Mouse (Mus musculus) spleen, postnatal 10 days (tissue): Measurements from ENCODE around the gene Fgf15.

Source experiments
- DNase-seq, 2 experiments: peaks; one replicate each; pipeline ENCODE4 v3.0.0; 2021 to 2022; ENCODE audit warnings: low spot score in 2 of 2

Gene Fgf15

DNA sequence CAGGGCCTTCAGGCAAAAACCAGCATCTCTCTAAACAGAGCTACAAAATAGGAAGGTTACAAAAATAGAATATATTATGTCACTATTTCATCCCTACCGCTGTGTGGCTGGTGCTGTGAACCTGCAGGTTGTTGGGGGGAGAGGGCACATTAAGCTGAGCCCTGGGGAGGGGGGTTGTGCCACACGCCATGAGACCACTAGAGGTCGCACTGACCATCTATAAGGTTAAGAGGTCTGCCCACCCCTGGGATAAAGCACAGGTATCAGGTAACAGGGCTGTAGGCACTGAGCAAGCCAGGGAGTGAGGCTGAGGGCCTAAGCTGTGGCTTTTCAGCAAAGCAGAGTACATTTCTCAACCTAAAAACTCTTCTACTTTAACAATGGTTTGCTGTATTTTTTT lies 35.4 kb downstream of the Fgf15 start:
- DNase-seq: peak in 1 of 2 experiments; percentile 52

GRCm38 (mm10) chr7:144932389-144932937 lies 36.1 kb downstream of the Fgf15 start:
- no peak for DNase-seq

DNA sequence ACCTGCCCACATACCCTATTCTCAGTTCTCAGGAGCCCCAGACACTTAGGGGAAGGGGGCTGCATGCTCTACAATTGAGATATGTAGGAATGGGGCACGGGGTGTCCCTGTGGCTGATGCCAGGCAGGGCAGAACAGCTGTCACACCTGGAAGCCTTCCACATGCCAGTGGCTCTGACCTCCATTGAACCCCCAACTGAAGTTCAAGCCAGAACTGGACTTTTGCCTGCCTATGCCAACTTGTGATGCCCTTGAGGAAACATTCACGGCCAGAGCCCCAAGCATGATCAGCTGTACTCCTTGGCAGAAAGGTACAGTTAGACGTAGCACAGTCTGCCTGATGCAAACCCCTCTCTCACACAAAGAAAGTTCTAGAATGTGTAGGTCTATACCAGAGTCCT lies 37.0 kb downstream of the Fgf15 start:
- DNase-seq: no peak

DNA sequence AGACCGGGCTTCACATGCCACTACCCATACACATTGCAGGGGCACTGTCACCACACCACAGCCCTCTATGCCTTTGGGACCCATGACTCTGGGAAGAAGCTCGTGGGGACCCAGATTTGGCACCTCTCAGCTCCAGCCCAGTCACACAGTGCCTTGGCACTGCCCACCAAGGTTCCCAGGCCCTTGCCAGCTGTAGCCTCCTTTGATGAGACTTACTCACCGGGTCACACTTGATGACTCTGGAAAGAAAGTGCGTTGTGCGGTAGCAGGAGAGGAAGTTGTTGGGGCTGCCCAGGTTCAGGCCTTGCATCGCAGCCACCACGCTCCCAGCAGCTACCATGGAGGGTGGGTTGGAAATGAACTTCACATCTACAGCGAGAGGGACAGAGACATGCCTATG lies 37.5 kb downstream of the Fgf15 start:
- DNase-seq: no peak

- no peak for DNase-seq
Observed at GRCm38 (mm10) chr7:144934901-144935300, 38.6 kb downstream of the Fgf15 start.

- DNase-seq: no peak
Observed at GRCm38 (mm10) chr7:144935563-144935962, 39.2 kb downstream of the Fgf15 start.

- DNase-seq: no peak
Observed at GRCm38 (mm10) chr7:144936311-144936880, 40.1 kb downstream of the Fgf15 start.

DNA sequence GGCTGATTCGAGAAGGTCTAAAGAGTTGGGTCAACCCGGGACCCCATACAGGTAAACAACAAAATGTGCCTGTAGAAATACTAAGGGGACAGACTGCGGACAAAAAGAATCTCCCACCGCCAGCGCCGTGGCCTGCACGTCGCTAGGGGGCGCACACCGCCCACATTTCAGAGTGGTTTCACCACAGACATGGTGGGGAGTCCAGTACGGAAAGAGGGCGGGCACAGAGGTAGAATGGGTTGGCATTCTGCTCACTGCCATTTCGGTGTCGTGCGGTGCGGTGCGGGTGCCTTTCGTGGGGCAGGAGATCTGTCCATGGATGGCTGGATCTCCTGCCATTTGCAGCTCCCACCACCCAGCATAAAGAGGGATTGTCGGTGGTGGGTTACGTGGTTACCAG lies 41.2 kb downstream of the Fgf15 start:
- DNase-seq: peak; percentile 69 to 88

DNA sequence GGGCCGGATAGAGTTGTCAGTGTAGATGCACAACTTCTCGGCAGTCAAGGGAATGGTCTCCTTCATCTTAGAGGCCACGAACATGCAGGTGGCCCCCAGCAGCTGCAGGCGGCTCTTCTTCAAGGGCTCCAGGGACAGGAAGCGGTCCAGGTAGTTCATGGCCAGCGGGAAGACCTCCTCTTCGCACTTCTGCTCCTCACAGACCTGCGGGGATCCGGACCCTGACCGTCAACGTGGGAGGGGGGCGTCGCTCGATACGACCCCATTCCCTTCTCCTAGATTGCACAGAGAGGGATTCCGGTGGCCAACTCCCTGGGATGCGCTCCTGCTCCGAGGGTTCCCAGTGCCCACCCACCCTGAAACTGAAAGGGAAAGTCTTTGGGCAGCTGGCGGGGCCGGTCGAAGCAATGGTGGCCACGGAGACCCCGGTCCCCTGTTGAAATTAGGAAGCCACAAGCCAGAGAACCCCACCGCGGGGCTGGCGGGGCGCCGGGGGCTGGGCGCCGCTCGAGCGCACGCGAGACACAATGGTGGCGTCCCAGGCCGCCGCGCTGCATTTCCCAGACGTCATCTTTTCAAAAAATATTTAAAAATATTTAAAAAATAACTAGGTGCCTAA lies 41.7 kb downstream of the Fgf15 start:
- no peak for DNase-seq

DNA sequence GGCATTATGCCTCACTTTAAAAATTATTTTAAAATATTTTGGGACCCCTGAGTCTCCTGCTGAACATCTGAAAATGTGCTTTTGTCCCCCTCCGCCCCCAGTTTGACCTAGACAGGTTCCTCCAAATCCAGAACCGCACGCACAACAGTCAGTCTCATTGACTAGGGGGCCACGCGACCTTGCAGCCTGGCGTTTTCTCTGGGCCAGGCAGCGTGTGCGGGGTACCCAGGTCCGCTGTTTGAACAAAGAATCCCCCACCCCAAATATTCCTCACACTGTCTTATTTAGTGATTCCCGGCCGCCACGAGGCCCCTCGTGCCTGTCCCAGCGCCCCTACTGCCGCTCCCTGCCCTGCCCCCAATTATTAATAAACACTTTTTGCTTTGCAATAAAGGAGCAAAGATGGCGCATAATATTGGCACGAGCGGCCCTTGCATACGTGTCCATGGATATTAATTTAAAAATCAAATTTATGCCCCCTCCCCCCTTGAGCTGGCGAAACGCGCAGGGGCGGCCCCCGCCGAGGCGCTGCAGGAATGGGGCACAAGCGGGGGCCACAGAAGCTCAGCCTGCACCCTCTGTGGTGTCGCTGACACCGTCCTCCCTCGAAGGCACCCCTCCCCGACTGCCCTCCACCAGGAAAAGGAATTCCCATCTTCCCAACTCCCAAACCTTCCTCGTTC lies 42.5 kb downstream of the Fgf15 start:
- no peak for DNase-seq

DNA sequence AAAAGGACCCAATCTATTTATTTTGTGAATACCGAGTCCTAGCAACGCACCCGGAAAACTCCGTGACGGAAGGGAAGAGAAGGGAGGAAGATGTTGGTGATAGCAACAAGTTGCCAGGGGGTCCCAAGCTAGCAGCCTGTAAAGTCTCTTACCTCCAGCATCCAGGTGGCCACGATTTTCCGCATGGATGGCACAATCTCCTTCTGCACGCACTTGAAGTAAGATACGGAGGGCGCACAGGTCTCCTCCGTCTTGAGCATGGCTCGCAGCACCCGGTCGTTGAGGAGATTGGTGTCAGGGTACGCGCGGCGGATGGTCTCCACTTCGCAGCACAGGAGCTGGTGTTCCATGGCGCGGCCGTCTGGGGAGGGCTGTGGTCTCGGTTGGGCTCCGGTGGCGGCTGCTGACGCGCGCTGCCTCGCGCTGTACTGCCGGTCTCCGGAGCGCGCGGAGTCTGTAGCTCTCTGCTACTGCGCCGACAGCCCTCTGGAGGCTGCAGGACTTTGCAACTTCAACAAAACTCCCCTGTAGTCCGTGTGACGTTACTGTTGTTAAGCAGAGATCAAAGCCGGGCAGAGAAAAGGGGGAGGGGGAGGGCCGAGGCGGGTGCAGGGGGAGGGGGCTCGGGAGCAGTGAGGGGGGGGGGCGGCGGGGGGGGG lies 43.1 kb downstream of the Fgf15 start, which contains the start of gene Ccnd1:
TSS of gene Ccnd1 (minus strand) at position 582 of the 659 bp plus-strand sequence.
- peak in 1 of 2 experiments; percentile 58 for DNase-seq

GRCm38 (mm10) chr7:144940003-144940571 lies 43.8 kb downstream of the Fgf15 start:
- no peak for DNase-seq

- no peak for DNase-seq
Observed at GRCm38 (mm10) chr7:144940585-144940984, 44.3 kb downstream of the Fgf15 start.

DNA sequence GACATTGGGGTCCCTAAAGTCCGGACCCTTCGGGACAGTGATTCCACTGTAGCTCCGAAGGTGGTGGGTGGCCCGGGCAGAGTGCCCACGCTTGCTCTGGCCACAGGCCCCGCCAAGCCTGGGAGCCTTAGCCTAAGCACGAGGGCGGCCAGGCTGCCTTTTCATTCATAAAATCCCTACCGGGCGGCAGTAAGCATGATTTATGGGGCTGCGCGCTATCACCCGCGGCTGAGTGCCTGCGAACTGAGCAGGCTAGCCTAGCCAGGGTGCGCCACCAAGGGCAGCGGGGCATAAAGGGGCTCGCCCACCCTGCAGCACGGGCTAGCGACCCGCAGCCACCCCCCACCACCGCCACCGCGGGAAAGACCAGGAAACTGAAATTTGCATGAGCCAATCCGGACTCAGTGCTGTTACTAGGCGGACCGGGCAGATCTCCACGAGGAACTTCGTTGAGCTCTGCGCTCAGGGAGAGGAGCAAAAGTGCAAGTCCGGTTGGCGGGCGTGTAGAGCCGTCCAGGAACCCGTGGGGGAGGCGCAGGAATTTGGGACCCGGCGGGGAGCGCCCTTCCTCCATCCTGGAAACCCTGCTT lies 45.0 kb downstream of the Fgf15 start:
- DNase-seq: peak in 1 of 2 experiments; percentile 64

DNA sequence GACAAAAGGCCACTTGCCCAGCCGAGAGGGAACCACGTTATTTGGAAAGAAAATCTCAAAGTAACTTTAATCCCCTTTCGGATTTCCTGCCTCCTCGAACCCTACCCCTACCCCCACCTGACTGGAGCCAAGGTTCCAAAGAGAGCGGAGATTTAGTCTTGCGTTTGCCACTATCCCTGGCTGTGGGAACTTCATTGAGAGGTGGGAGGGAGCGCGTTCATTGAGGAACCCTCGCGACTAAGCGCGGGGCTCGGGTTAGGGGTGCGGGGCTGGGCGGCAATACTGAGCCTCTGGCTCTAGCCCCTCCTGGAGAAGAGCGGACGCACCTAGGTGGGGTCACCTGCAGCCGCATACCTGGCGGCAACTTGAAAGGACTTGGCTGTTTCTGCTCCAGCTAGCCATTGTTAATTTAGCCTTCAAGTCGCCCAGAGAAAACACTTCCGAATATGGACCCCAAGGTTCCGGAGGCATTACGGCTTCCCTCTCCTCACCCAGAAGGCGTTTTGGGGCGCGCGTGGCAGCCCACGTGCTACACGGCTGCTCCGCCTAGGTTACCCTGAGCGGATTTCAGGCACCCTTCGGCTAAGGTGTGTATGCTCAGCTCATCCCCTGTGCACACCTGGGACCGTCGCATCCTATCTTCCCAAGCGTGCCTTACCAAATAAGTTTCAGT lies 45.9 kb downstream of the Fgf15 start:
- no peak for DNase-seq

- DNase-seq: no peak
Observed at GRCm38 (mm10) chr7:144942744-144943135, 46.4 kb downstream of the Fgf15 start.

DNA sequence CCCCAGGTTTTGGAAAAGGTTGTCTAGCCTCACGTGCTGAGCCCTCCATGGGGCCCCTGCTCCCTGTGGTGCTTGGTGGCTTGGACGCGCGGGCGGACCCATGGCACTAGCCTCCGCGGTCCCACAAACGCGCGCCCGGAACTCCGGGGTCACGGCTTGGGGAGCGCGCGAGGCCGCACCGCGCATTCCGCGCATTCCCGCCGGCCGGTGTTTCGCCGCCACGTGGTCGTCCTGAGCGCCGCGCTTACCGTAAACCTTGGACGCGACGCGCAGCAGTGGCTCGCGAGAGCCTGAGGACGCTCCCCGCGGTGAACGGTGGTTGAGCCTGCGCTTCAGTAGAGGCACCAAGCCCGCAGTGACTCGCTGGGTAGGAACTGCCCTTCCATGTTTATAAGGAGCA lies 46.9 kb downstream of the Fgf15 start:
- DNase-seq: peak in 1 of 2 experiments; percentile 64
